Mouse (Mus musculus) kidney, embryonic 14.5 days (tissue): Measurements from ENCODE around the gene Foxred2. TPM values are rescaled to one million over a fixed set of nuclear protein-coding genes. Genes with fewer than 3 reads are reported as not detected.

Experiments used
- ATAC-seq: fragments of 200-750 bp; cut with Nextera tagmentation; 2 replicates; pipeline ENCODE4 v1.8.0; 2017; ENCODE audit warnings: moderate number of reproducible peaks, mild to moderate bottlenecking, moderate TSS enrichment, moderate library complexity; ENCODE audit not compliant: low FRiP score, low TSS enrichment
- H3K27ac ChIP-seq: fragments of 300-500 bp; sonication (generic); 2 replicates; pipeline ENCODE4 v1.5.1; 2014; ENCODE audit warnings: low read depth, mild to moderate bottlenecking, low read length, moderate library complexity, mixed read lengths
- H3K27me3 ChIP-seq: fragments of 300-500 bp; sonication (generic); 2 replicates; pipeline ENCODE4 v1.6.1; 2014; ENCODE audit warnings: mild to moderate bottlenecking, low read length; ENCODE audit not compliant: control insufficient read depth, insufficient read depth
- H3K36me3 ChIP-seq: fragments of 300-500 bp; sonication (generic); 2 replicates; pipeline ENCODE4 v1.6.1; 2014; ENCODE audit warnings: low read length, mixed read lengths; ENCODE audit not compliant: control insufficient read depth, insufficient read depth
- H3K4me1 ChIP-seq: fragments of 300-500 bp; sonication (generic); 2 replicates; pipeline ENCODE4 v1.6.1; 2014; ENCODE audit warnings: low read length, mixed read lengths; ENCODE audit not compliant: control insufficient read depth, insufficient read depth
- H3K4me2 ChIP-seq: fragments of 300-500 bp; sonication (generic); replicated peaks from 2 replicates; pipeline ENCODE4 v1.6.1; 2014; ENCODE audit warnings: low read depth, mild to moderate bottlenecking, low read length
- H3K4me3 ChIP-seq: fragments of 300-500 bp; sonication (generic); 2 replicates; pipeline ENCODE4 v1.5.1; 2014; ENCODE audit warnings: mild to moderate bottlenecking, low read length
- H3K9ac ChIP-seq: fragments of 300-500 bp; sonication (generic); 2 replicates; pipeline ENCODE4 v1.6.1; 2014; ENCODE audit warnings: low read depth, mild to moderate bottlenecking, low read length, moderate library complexity
- H3K9me3 ChIP-seq: fragments of 300-500 bp; sonication (generic); 2 replicates; pipeline ENCODE4 v1.6.1; 2016; ENCODE audit warnings: low read length; ENCODE audit not compliant: control insufficient read depth
- WGBS: fragments of 180-500 bp; shearing (Covaris S2); extraction: QIAGEN DNeasy Blood & Tissue Kit; methylation state at CpG from one replicate; pipeline ENCODE4 v1.1.7; 2014; 5-methylcytosine and 5-hydroxymethylcytosine counted together
- polyA plus RNA-seq: library from polyadenylated mRNA; unstranded; fragments of >200 nt; fragmentation: Nextera tagmentation; extraction: Ambion mirVana; gene quantifications from 2 replicates; pipeline ENCODE4 v1.2.1, GENCODE M21; 2014

The Foxred2 gene
- polyA plus RNA-seq, 1 experiment from 2014 or later, result 6.2 TPM

DNA sequence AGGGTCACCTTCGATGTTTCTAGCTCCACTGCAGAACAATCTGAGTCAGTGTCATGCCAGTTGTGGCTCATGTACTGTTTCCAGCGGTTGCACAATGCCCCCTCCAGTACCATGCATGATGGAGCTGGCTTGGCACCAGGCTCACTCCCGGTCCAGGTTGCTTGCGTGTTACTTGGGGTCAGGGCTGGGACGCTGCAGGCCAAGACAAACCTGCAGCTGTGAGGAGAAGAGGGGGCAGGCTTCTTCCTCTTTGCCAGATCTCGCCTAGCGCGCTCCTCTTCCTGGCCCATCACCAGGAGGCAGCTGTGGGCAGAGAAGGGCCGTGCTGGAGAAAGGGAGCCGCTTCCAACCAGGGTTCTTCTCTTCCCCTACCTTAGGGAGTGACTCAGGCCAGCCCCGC, 22.2 kb downstream of the Foxred2 start:
- H3K36me3 ChIP-seq, result no peaks in the 10 kb centered on the region
- no peak overlapping the region for H3K4me3 ChIP-seq
- no peaks in the 10 kb centered on the region for H3K27me3 ChIP-seq
- no peak for ATAC-seq
- no peak overlapping the region for H3K27ac ChIP-seq
- no peaks in the 10 kb centered on the region for H3K9me3 ChIP-seq
- H3K4me2 ChIP-seq, result no peak overlapping the region
- WGBS, result 75% methylated on average over 11 of the region's 11 CpGs
- no peak overlapping the region for H3K9ac ChIP-seq
- H3K4me1 ChIP-seq, result peaks cover 3% of the 10 kb centered on the region; the same call in 1 of the 2 replicates

- peak; percentile 48 for ATAC-seq
- Histone ChIP-seq H3K4me2 (peak overlapping the region; percentile 4; the same call in 1 of the 2 replicates), H3K27ac (no peak overlapping the region)
Observed at GRCm38 (mm10) chr15:77933770-77934169, 22.8 kb downstream of the Foxred2 start.

DNA sequence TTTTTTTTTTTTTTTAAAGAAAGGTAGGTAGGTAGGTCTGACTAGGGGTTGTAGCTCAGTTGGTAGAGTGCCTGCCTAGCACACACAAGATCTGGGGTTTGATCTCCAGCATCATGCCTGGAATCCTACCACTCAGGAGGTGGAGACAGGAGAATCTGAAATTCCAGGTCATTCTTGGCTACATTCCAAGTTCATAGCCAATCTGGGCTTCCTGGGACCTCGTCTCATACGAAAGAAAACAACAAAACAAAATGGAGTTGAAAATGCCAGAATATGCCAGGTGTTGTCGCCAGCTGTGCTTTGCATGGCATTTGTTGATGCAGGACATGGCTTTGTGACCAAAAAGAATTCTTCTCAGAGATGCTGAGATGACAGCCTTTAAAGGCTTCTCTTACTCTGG, 23.3 kb downstream of the Foxred2 start:
- Histone ChIP-seq H3K27ac (no peak overlapping the region), H3K9me3 (no peaks in the 10 kb centered on the region), H3K27me3 (no peaks in the 10 kb centered on the region), H3K9ac (no peak overlapping the region), H3K4me1 (peaks cover 3% of the 10 kb centered on the region; the same call in 1 of the 2 replicates), H3K36me3 (no peaks in the 10 kb centered on the region), H3K4me2 (no peak overlapping the region), H3K4me3 (no peak overlapping the region)
- WGBS, result 69% methylated on average over 3 of the region's 3 CpGs
- ATAC-seq, result no peak

More at GRCm38 (mm10) chr15:77933770-77934169, 22.8 kb downstream of the Foxred2 start:
- WGBS, result 0% methylated on average over 14 of the region's 14 CpGs
- Histone ChIP-seq H3K4me1 (peaks cover 3% of the 10 kb centered on the region; the same call in 1 of the 2 replicates), H3K9me3 (no peaks in the 10 kb centered on the region), H3K9ac (no peak overlapping the region), H3K36me3 (no peaks in the 10 kb centered on the region), H3K27me3 (no peaks in the 10 kb centered on the region), H3K4me3 (no peak overlapping the region)

GRCm38 (mm10) chr15:77931689-77932016, 24.9 kb downstream of the Foxred2 start:
- H3K9me3 ChIP-seq, result no peaks in the 10 kb centered on the region
- peaks cover 9% of the 10 kb centered on the region for H3K4me1 ChIP-seq
- H3K4me3 ChIP-seq, result no peak overlapping the region
- ATAC-seq, result no peak
- H3K4me2 ChIP-seq, result no peak overlapping the region
- 76% methylated on average over 6 of the region's 6 CpGs for WGBS
- H3K36me3 ChIP-seq, result peaks cover 8% of the 10 kb centered on the region; the same call in 1 of the 2 replicates
- no peak overlapping the region for H3K27ac ChIP-seq
- H3K27me3 ChIP-seq, result no peaks in the 10 kb centered on the region
- no peak overlapping the region for H3K9ac ChIP-seq

DNA sequence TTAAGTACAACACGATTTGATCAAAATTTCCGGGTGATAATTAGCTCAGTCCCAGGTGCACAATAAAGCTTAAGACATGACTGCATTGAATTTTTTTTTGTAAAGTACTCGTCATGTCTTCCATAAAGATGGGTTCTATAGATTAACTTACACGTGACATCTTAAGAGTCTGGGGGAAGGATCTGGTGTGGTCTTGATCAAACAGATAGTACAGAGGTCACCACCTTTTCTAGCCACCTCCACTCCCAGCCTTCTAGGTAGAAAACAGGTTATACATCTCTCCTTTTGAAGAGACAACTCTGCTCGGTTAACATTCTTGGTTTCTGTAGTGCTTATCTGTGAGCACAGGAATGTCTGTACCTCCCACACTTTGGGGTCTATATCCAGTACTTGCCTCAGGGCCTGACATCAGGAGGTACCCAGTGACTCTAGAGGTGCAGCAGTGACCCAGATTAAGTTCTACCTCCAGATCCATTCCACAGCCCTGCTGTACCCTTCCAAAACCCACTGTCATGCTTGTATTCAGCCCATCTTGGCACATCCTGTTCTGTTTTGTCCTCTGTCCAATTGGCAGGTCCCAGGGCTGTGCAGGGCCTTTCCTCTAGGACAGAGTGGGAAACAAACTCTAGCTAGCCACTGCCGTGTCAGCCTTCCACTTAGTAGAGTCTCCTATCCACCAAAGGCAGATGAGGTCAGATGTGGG, 25.4 kb downstream of the Foxred2 start:
- no peak overlapping the region for H3K27ac ChIP-seq
- H3K4me3 ChIP-seq, result no peak overlapping the region
- 76% methylated on average over 6 of the region's 6 CpGs for WGBS
- no peak overlapping the region for H3K4me2 ChIP-seq
- no peaks in the 10 kb centered on the region for H3K27me3 ChIP-seq
- no peak overlapping the region for H3K9ac ChIP-seq
- ATAC-seq, result no peak
- H3K36me3 ChIP-seq, result peaks cover 11% of the 10 kb centered on the region; the same call in 1 of the 2 replicates
- peaks cover 9% of the 10 kb centered on the region for H3K4me1 ChIP-seq
- H3K9me3 ChIP-seq, result no peaks in the 10 kb centered on the region

- Histone ChIP-seq H3K4me1 (peaks cover 9% of the 10 kb centered on the region), H3K27ac (no peak overlapping the region; the same call in 1 of the 2 replicates), H3K9ac (peak overlapping the region; percentile 79), H3K4me2 (peak overlapping the region; percentile 81), H3K36me3 (peaks cover 17% of the 10 kb centered on the region), H3K4me3 (peak overlapping the region; percentile 78), H3K9me3 (no peaks in the 10 kb centered on the region), H3K27me3 (no peaks in the 10 kb centered on the region)
- no peak for ATAC-seq
- 56% methylated on average over 8 of the region's 8 CpGs for WGBS
Observed at GRCm38 (mm10) chr15:77929804-77930203, 26.7 kb downstream of the Foxred2 start.

GRCm38 (mm10) chr15:77928673-77929331, 27.7 kb downstream of the Foxred2 start, which contains the start of gene Txn2:
Gene Txn2 (minus strand): TSS chr15:77929006.
- under 1% methylated on average over 33 of the region's 34 CpGs for WGBS
- ATAC-seq, result peak; percentile 96
- Histone ChIP-seq H3K4me2 (peak within 1 kb of the TSS; percentile 81), H3K27ac (peak within 1 kb of the TSS; percentile 90), H3K4me3 (peak within 1 kb of the TSS; percentile 78), H3K4me1 (peaks cover 9% of the 10 kb centered on the region), H3K36me3 (peaks cover 26% of the 10 kb centered on the region), H3K27me3 (no peaks in the 10 kb centered on the region), H3K9me3 (no peaks in the 10 kb centered on the region), H3K9ac (peak within 1 kb of the TSS; percentile 79)

DNA sequence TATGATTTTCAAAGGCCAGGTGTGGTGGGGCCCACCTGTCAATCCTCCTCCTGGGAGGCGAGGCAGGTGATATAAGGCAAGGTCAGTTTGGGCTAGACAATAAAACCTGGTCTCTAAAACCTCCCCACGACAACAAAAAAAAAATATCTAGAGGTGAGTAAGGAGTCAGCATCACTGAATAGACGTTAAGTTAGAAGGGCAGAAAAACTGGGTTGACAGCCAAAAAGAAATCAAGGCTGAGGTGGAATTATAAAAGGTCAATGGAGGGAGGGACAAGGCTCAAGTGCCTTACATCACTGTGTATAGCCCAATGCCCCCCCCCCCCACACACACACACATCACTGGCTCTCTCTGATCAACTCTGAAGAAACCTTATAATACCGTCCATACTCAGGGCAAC, 28.4 kb downstream of the Foxred2 start:
- Histone ChIP-seq H3K27ac (peak overlapping the region; percentile 90; the same call in 1 of the 2 replicates), H3K9me3 (no peaks in the 10 kb centered on the region), H3K4me3 (peak overlapping the region; percentile 78), H3K4me1 (peaks cover 9% of the 10 kb centered on the region), H3K27me3 (no peaks in the 10 kb centered on the region), H3K4me2 (peak overlapping the region; percentile 75), H3K9ac (peak overlapping the region; percentile 79), H3K36me3 (peaks cover 34% of the 10 kb centered on the region)
- WGBS, result 22% methylated on average over 4 of the region's 4 CpGs
- no peak for ATAC-seq

- 97% methylated on average over 5 of the region's 5 CpGs for WGBS
- Histone ChIP-seq H3K9me3 (no peaks in the 10 kb centered on the region), H3K4me2 (no peak overlapping the region), H3K9ac (no peak overlapping the region), H3K27me3 (no peaks in the 10 kb centered on the region), H3K4me1 (peaks cover 9% of the 10 kb centered on the region), H3K4me3 (no peak overlapping the region), H3K36me3 (peaks cover 45% of the 10 kb centered on the region), H3K27ac (no peak overlapping the region)
- no peak for ATAC-seq
Observed at GRCm38 (mm10) chr15:77926921-77927320, 29.6 kb downstream of the Foxred2 start.
